Mouse (Mus musculus) ovary, postnatal 10 days (tissue): ENCODE results near the gene Hcrt.

Experiments
- DNase-seq: peaks from one replicate; pipeline ENCODE4 v3.0.0; 2022; ENCODE audit warnings: low spot score

Gene Hcrt

DNA sequence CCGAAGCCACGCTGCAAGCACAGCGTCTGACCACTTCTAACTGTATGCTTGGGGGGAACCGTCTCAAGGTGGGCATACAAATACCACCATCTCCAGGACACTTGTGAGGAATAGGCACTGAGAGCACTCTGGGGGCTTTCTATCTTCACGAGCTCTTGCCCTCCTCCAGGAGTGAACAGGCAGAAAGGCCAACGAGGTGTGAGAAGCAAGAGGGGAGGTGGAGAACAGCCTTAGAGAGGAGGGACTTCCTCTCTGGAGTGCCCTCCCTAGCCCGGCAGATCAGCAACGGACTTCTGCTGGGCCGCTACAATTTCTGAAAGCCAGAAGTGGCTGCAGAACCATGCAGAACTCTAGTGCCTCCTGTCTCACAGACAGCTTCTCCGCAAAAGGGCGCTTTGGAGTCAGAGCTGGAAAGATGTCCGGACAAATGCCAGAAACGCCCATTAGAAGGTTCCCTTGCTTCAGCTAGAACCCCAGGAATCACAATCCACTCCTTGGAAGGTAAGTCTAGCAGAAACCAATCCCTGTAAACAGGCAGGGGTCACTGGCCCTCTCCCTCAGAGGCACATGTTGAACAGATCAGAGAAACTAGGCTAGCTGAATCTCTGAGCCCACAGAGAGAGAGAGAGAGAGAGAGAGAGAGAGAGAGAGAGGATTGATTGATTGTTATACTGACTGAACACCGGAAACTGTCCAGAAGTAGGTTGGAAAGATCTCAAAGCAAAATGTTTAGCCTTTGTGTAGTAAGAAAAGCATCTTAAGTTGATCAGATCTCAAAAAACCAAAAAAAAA is 26.6 kb downstream of the Hcrt start:
- no peak for DNase-seq

DNA sequence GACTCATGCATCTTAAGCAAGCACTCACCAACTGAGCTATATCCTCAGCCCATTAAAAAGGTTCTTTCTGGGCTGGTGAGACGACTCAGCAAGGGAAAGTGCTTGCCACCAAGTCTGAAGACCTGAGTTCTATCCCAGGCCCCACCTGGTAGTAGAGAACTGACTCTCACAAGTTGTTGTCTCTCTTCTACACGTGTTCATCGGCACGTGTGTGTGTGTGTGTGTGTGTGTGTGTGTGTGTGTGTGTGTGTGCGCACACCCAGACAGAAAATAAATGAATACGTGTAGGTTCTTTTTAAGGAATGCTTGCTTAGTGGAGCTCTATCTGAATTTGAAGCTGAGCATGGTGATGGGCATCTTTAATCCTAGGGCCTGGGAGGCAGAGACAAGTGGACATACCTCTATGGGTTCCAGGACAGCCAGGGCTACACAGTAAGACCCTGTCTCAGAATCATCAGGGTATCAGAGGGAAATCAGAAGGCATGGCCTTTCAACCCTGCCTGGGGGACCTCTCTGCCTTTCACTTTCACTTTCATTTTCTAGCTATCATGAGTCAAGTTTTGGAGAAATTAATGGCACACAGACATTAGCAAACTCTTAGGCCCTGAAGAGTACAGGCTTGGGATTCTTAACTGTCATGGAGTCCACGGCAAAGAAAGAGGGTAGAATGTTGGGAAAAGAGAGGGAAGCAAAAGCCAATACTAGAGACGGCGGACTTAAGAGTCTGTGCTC is 27.4 kb downstream of the Hcrt start:
- no peak for DNase-seq

- no peak for DNase-seq
Observed at GRCm38 (mm10) chr11:100730477-100731205, 32.1 kb downstream of the Hcrt start.

- no peak for DNase-seq
Observed at GRCm38 (mm10) chr11:100729976-100730375, 32.8 kb downstream of the Hcrt start.

- no peak for DNase-seq
Observed at GRCm38 (mm10) chr11:100728601-100729000, 34.1 kb downstream of the Hcrt start.

GRCm38 (mm10) chr11:100727201-100727600 is 35.5 kb downstream of the Hcrt start:
- no peak for DNase-seq

DNA sequence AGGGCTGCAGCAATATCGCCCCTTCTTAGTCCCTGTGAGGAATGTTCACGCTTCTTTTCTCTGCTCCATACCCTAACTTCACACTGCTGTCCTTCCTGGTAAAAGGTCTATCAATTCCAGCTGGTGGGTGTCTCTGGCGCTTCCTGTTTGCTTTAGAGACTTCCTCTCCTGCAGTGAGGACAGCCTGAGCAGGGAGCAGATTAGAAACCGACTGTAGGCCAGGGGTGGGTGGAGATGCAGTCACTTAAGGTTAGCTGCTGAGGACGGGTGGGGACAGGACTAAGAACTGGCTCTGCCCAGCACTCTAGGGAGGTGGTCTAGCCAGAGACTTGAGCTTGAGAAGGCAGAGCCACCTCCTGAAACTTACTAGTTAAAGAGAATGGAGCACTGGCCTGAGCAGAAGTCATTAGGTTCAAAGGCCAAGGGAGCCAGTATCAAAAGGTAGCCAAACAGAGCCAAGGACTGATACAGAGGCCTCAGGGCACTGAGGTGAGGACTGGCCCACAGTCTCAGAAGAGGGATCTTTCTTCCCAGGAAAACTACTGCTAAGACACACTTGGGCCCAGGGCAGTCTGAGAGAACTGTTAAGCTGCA is 37.7 kb downstream of the Hcrt start:
- no peak for DNase-seq

- DNase-seq = no peak
Observed at GRCm38 (mm10) chr11:100722493-100723028, 40.2 kb downstream of the Hcrt start.

DNA sequence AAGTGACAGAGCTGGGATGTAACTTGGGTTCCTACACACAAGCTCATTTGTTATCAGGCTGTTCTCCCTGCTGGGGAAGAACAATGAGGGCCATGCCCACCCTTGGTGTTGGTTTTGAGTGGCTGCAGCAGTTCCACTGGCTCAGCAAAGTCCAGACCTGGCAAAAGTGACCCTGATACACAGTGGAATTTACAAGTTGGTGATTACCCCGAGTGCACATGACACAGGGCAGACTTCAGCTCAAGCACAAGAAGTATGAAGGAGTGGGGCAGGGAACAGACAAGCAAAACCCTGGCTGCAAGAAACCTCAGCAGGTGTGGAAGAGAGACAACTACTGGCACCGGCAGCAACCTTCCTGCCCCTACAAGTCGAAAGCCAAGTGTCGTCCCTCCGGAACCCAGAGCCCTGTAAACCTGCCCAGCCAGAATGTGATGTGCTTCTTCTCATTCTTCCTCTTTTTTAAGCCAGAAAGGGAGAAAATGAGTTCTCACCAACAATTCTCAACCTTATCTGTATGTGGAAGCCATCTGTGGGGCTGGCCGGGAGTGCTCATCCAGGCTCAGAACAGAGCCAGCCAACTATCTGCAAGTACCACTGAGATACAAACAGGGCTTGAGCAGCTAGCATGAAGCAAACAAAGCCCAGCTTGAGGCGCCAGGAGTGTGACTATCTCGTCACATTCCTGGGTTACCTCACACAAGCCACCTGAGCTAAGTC is 40.8 kb downstream of the Hcrt start:
- DNase-seq = no peak

GRCm38 (mm10) chr11:100721254-100721653 is 41.5 kb downstream of the Hcrt start:
- no peak for DNase-seq

DNA sequence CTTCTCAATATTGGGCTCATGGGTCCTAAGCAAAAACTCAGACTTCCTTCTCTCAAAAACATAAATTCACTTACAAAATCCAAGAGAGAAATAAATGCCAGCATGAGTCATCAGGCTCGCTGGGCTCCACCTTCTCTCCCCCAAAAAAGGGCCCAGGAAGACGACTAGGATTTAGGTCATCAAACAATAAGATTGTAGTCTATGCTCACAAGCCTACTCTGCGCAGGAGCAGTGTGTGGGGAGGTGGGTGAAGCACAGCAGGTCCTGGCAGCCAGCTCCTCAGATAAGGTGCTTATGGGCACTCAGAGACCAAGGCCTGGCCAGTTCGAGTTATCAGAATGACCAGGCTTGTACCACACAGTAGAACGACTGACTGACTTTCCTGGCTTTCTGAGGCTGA is 42.4 kb downstream of the Hcrt start:
- no peak for DNase-seq

GRCm38 (mm10) chr11:100719893-100720292 is 42.8 kb downstream of the Hcrt start:
- DNase-seq = no peak

GRCm38 (mm10) chr11:100719312-100719711 is 43.4 kb downstream of the Hcrt start:
- no peak for DNase-seq

- DNase-seq = no peak
Observed at GRCm38 (mm10) chr11:100718866-100719265, 43.9 kb downstream of the Hcrt start.

GRCm38 (mm10) chr11:100718462-100718861 is 44.3 kb downstream of the Hcrt start:
- DNase-seq = no peak

DNA sequence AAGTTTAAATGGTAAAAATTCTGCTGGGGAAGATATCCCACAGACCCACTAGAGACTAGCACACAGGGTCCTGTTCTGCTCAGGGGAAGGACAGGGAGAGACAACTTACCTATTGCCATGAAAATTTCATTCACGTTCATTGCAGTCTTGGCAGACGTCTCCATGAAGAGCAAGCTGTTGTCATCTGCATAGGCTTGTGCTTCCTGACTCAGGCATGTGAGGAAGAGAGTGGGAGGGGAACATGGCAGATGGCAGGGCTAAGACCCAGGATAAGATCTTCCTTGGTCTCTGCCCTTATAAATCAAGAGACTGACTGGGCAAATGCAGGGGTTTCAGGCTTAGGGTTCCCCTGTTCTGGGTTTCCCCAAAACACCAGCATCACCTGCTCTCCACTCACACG is 46.1 kb downstream of the Hcrt start:
- DNase-seq = no peak

- no peak for DNase-seq
Observed at GRCm38 (mm10) chr11:100714948-100715347, 47.8 kb downstream of the Hcrt start.

DNA sequence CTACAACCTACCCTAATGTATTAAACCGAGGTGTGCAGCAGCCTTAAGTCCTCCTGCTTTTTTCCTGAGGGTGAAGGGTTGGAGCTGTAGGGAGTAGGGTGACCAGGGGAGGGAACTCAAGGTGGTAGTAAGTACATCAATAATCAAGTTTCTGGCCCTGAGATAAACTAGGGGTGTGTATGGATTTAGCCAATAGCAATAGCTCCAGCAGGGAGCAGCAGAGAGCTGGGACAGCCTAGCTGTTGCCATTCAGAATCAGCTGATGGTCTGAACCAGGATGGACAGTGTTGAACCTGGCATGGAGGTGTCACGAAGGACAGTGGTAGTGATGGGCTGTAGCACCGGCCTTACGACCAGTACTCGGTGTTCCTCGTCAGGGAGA is 48.2 kb downstream of the Hcrt start:
- DNase-seq = no peak

DNA sequence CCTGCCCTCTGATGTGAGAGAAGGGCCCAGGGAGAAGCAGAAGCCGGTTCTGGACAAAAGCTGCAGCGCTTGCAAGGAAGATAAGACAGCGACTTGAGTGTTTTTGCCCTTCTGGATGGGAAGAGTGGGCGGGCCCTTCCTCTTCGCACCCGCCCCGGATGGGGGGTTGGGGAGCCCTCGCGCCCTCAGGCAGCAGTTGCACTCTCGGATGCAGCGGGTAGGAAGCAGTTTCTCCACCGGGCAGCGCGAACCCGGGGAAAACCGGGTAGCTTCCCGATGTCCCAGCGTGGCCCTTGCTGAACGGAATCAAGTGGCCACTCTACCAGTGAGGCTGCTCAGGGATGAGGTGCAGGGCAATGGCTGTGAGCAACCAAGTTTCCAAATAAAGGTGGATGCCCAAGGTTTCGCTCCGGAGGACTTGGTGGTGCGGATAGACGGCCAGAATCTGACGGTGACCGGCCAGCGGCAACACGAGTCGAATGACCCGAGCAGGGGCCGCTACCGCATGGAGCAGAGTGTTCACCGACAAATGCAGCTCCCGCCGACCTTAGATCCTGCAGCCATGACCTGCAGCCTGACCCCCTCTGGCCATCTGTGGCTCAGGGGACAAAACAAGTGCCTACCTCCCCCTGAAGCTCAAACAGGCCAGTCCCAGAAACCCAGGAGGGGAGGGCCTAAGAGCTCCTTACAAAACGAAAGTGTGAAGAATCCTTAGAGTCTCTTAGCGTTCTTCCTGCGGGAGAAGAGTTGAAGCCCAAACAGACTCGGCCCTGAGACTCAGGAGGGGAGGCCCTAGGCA is 48.8 kb downstream of the Hcrt start, which contains the start of gene Hspb9:
Gene Hspb9, plus strand, starts transcription at position 116 of the 799 bp plus-strand sequence.
- DNase-seq = no peak

DNA sequence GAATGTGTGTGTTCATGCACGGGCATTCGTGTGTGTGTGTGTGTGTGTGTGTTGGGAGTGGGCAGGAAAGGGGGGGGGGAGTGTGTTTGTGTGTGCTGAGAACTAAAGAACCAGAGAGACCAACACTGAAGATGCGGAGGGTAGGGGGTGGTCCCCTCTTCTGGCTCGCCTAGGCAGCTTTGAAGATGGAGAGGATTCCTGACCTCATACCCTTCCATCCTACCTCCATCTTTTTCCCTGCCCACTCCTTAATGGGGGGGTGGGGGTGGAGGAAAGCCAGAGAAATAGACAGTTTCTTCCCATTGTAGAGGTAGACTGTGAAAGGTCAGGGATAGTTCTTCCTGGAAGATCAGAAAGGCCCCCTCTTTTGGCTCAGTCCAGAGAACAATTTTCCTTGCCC is 49.6 kb downstream of the Hcrt start:
- no peak for DNase-seq
